Mouse (Mus musculus) limb, embryonic 13.5 days (tissue): ENCODE data around the gene Ofd1. TPM values are rescaled to one million over a fixed set of nuclear protein-coding genes. Genes with fewer than 3 reads are reported as not detected.
A peak's percentile ranks its signal among the peaks of the same experiment; 100 is the strongest.

Experiments
- ATAC-seq: fragments of 200-750 bp; cut with Nextera tagmentation; 2 replicates; pipeline ENCODE4 v1.8.0; 2017; ENCODE audit warnings: low read depth, moderate number of reproducible peaks, moderate TSS enrichment; ENCODE audit not compliant: low FRiP score
- H3K27ac ChIP-seq: fragments of 300-500 bp; sonication (generic); 2 replicates; pipeline ENCODE4 v1.5.1; 2015; ENCODE audit warnings: inconsistent platforms, mild to moderate bottlenecking, moderate library complexity
- H3K27me3 ChIP-seq: fragments of 300-500 bp; sonication (generic); 2 replicates; pipeline ENCODE4 v1.6.1; 2015; ENCODE audit warnings: mild to moderate bottlenecking, inconsistent platforms
- H3K36me3 ChIP-seq: fragments of 300-500 bp; sonication (generic); 2 replicates; pipeline ENCODE4 v1.6.1; 2015; ENCODE audit warnings: inconsistent platforms, mild to moderate bottlenecking, moderate library complexity
- H3K4me1 ChIP-seq: fragments of 300-500 bp; sonication (generic); 2 replicates; pipeline ENCODE4 v1.6.1; 2015; ENCODE audit warnings: inconsistent platforms
- H3K4me2 ChIP-seq: fragments of 300-500 bp; sonication (generic); replicated peaks from 2 replicates; pipeline ENCODE4 v1.6.1; 2015; ENCODE audit warnings: inconsistent platforms, mild to moderate bottlenecking, moderate library complexity
- H3K4me3 ChIP-seq: fragments of 300-500 bp; sonication (generic); 2 replicates; pipeline ENCODE4 v1.5.1; 2015; ENCODE audit warnings: moderate library complexity, mild to moderate bottlenecking, inconsistent platforms
- H3K9ac ChIP-seq: fragments of 300-500 bp; sonication (generic); 2 replicates; pipeline ENCODE4 v1.6.1; 2015; ENCODE audit warnings: mild to moderate bottlenecking, inconsistent platforms
- H3K9me3 ChIP-seq: fragments of 300-500 bp; sonication (generic); 2 replicates; pipeline ENCODE4 v1.6.1; 2016; ENCODE audit warnings: inconsistent platforms
- WGBS: fragments of 180-500 bp; shearing (Covaris S2); methylation state at CpG from one replicate; pipeline ENCODE4 v1.1.7; 2015; 5-methylcytosine and 5-hydroxymethylcytosine counted together
- polyA plus RNA-seq: library from polyadenylated mRNA; unstranded; fragments of >200 nt; fragmentation: Nextera tagmentation; extraction: Ambion mirVana; gene quantifications from 2 replicates; pipeline ENCODE4 v1.2.1, GENCODE M21; 2015

Gene Ofd1
- polyA plus RNA-seq, 1 experiment from 2014 or later = 6.8 TPM

- WGBS = 70% methylated on average over 2 of the region's 2 CpGs
- H3K36me3 ChIP-seq = no peaks in the 10 kb centered on the region
- H3K27me3 ChIP-seq = peaks cover 43% of the 10 kb centered on the region; the same call in 1 of the 2 replicates
- H3K4me2 ChIP-seq = no peak overlapping the region
- ATAC-seq = no peak
- H3K9ac ChIP-seq = no peak overlapping the region
- H3K4me1 ChIP-seq = no peaks in the 10 kb centered on the region
- no peak overlapping the region for H3K4me3 ChIP-seq
- H3K27ac ChIP-seq = no peak overlapping the region
- H3K9me3 ChIP-seq = no peaks in the 10 kb centered on the region
Measured at GRCm38 (mm10) chrX:166358955-166359354, 81.5 kb downstream of the Ofd1 start.

- 92% methylated on average over 3 of the region's 3 CpGs for WGBS
- Histone ChIP-seq H3K36me3 (no peaks in the 10 kb centered on the region), H3K4me1 (no peaks in the 10 kb centered on the region), H3K27me3 (peaks cover 34% of the 10 kb centered on the region; the same call in 1 of the 2 replicates), H3K9me3 (no peaks in the 10 kb centered on the region), H3K4me3 (no peak overlapping the region), H3K4me2 (no peak overlapping the region), H3K9ac (no peak overlapping the region), H3K27ac (no peak overlapping the region)
- ATAC-seq = no peak
Measured at GRCm38 (mm10) chrX:166356276-166356675, 84.2 kb downstream of the Ofd1 start.

- no peak overlapping the region for H3K4me2 ChIP-seq
- H3K4me1 ChIP-seq = no peaks in the 10 kb centered on the region
- H3K27ac ChIP-seq = no peak overlapping the region
- WGBS = 76% methylated on average over 1 of the region's 1 CpGs
- H3K4me3 ChIP-seq = no peak overlapping the region
- H3K9ac ChIP-seq = no peak overlapping the region
- no peak for ATAC-seq
- H3K36me3 ChIP-seq = no peaks in the 10 kb centered on the region
- no peaks in the 10 kb centered on the region for H3K9me3 ChIP-seq
- H3K27me3 ChIP-seq = peaks cover 38% of the 10 kb centered on the region; the same call in 1 of the 2 replicates
Measured at GRCm38 (mm10) chrX:166354913-166355312, 85.6 kb downstream of the Ofd1 start.

- H3K27ac ChIP-seq = no peak overlapping the region
- H3K4me3 ChIP-seq = no peak overlapping the region
- no peak overlapping the region for H3K4me2 ChIP-seq
- H3K9ac ChIP-seq = no peak overlapping the region
- H3K4me1 ChIP-seq = no peaks in the 10 kb centered on the region
- ATAC-seq = no peak
- no peaks in the 10 kb centered on the region for H3K9me3 ChIP-seq
- peaks cover 29% of the 10 kb centered on the region; the same call in 1 of the 2 replicates for H3K27me3 ChIP-seq
- H3K36me3 ChIP-seq = no peaks in the 10 kb centered on the region
- 61% methylated on average over 2 of the region's 2 CpGs for WGBS
Measured at GRCm38 (mm10) chrX:166353412-166353811, 87.1 kb downstream of the Ofd1 start.

GRCm38 (mm10) chrX:166351790-166352189 is 88.7 kb downstream of the Ofd1 start:
- Histone ChIP-seq H3K9ac (no peak overlapping the region), H3K36me3 (no peaks in the 10 kb centered on the region), H3K4me1 (no peaks in the 10 kb centered on the region), H3K4me3 (no peak overlapping the region), H3K27ac (no peak overlapping the region), H3K27me3 (peaks cover 25% of the 10 kb centered on the region; the same call in 1 of the 2 replicates), H3K4me2 (no peak overlapping the region), H3K9me3 (no peaks in the 10 kb centered on the region)
- WGBS = 25% methylated on average over 6 of the region's 6 CpGs
- ATAC-seq = no peak

- no peaks in the 10 kb centered on the region for H3K9me3 ChIP-seq
- no peak for ATAC-seq
- no peaks in the 10 kb centered on the region for H3K36me3 ChIP-seq
- H3K9ac ChIP-seq = no peak overlapping the region
- no peak overlapping the region for H3K4me3 ChIP-seq
- peaks cover 23% of the 10 kb centered on the region; the same call in 1 of the 2 replicates for H3K27me3 ChIP-seq
- 76% methylated on average over 4 of the region's 4 CpGs for WGBS
- H3K4me1 ChIP-seq = no peaks in the 10 kb centered on the region
- H3K27ac ChIP-seq = no peak overlapping the region
- no peak overlapping the region for H3K4me2 ChIP-seq
Measured at GRCm38 (mm10) chrX:166348634-166349033, 91.9 kb downstream of the Ofd1 start.

GRCm38 (mm10) chrX:166348086-166348485 is 92.4 kb downstream of the Ofd1 start:
- no peak overlapping the region for H3K9ac ChIP-seq
- H3K4me1 ChIP-seq = no peaks in the 10 kb centered on the region
- no peaks in the 10 kb centered on the region for H3K36me3 ChIP-seq
- WGBS = 77% methylated on average over 6 of the region's 6 CpGs
- no peaks in the 10 kb centered on the region for H3K9me3 ChIP-seq
- no peak overlapping the region for H3K4me3 ChIP-seq
- H3K27me3 ChIP-seq = peaks cover 23% of the 10 kb centered on the region; the same call in 1 of the 2 replicates
- H3K4me2 ChIP-seq = no peak overlapping the region
- no peak for ATAC-seq
- no peak overlapping the region for H3K27ac ChIP-seq

GRCm38 (mm10) chrX:166344228-166345015 is 96.1 kb downstream of the Ofd1 start:
- Histone ChIP-seq H3K27me3 (peaks cover 15% of the 10 kb centered on the region; the same call in 1 of the 2 replicates), H3K36me3 (no peaks in the 10 kb centered on the region), H3K4me3 (peak overlapping the region; percentile 10; the same call in 1 of the 2 replicates), H3K27ac (no peak overlapping the region), H3K9ac (no peak overlapping the region), H3K9me3 (no peaks in the 10 kb centered on the region), H3K4me1 (no peaks in the 10 kb centered on the region), H3K4me2 (peak overlapping the region; percentile 46)
- WGBS = 31% methylated on average over 10 of the region's 10 CpGs
- no peak for ATAC-seq

- 82% methylated on average over 6 of the region's 6 CpGs for WGBS
- ATAC-seq = no peak
Measured at GRCm38 (mm10) chrX:166341795-166342194, 98.7 kb downstream of the Ofd1 start.

More at GRCm38 (mm10) chrX:166341795-166342194, 98.7 kb downstream of the Ofd1 start:
- no peaks in the 10 kb centered on the region for H3K36me3 ChIP-seq
- no peaks in the 10 kb centered on the region for H3K4me1 ChIP-seq
- H3K27me3 ChIP-seq = peaks cover 24% of the 10 kb centered on the region
- H3K9me3 ChIP-seq = no peaks in the 10 kb centered on the region
- no peak overlapping the region for H3K4me3 ChIP-seq
- H3K9ac ChIP-seq = no peak overlapping the region
- no peak overlapping the region for H3K27ac ChIP-seq
- no peak overlapping the region for H3K4me2 ChIP-seq

Other genes with a start within 250 kb of the Ofd1 start
- gene Gpm6b, start 201.8 kb downstream of the Ofd1 start, polyA plus RNA-seq = 23.4 and 25.7 TPM in 2 replicates
- 20.8 and 22.8 TPM in 2 replicates for gene Trappc2, start 130 bp downstream of the Ofd1 start, polyA plus RNA-seq
- 55.6 and 58.7 TPM in 2 replicates for gene Rab9, start 39.2 kb upstream of the Ofd1 start, polyA plus RNA-seq
- gene Tceanc, start 77.9 kb upstream of the Ofd1 start, polyA plus RNA-seq = 12.1 and 12.3 TPM in 2 replicates
- 84.2 and 86.0 TPM in 2 replicates for gene Egfl6, start 145.0 kb upstream of the Ofd1 start, polyA plus RNA-seq